In genomic region chrX:142984170-142984569, GRCm38 (mm10) we compare ENCODE assay signal across 21 mouse cellular contexts. TPM values are rescaled to one million over a fixed set of nuclear protein-coding genes. Genes with fewer than 3 reads are reported as not detected.
DNase-seq lines count a peak whose midpoint lies in the region; ATAC-seq lines count a peak whose summit lies in the region.
"Had no signal": no experiment of that assay in that cellular context is flagged by ENCODE, and none has a peak within 500 bp of the region (broad histone marks: within the 10 kb centered on the region; RNA-seq: fewer than 3 reads in every experiment).

No protein-coding gene starts in this region.

- 78% methylated on average over 3 of the region's 3 CpGs for WGBS in kidney, embryonic 15.5 days

- no peaks in the 10 kb centered on the region for H3K4me1 ChIP-seq in kidney, embryonic 15.5 days
- H3K4me1 ChIP-seq: embryonic facial prominence, embryonic 13.5 days; embryonic facial prominence, embryonic 15.5 days; forebrain, embryonic 10.5 days; forebrain, embryonic 12.5 days had no signal

- no peaks in the 10 kb centered on the region for H3K36me3 ChIP-seq in kidney, embryonic 15.5 days
- H3K36me3 ChIP-seq: embryonic facial prominence, embryonic 13.5 days; embryonic facial prominence, embryonic 15.5 days; forebrain, embryonic 10.5 days; forebrain, embryonic 12.5 days had no signal

- no peak overlapping the region for H3K4me3 ChIP-seq in kidney, embryonic 15.5 days (replicated peaks)
- H3K4me3 ChIP-seq: embryonic facial prominence, embryonic 13.5 days; embryonic facial prominence, embryonic 15.5 days; erythroblast, embryonic 14.5 days; forebrain, embryonic 10.5 days; forebrain, embryonic 12.5 days had no signal

- peak; percentile 71 for DNase-seq in MEL-GATA-1-ER (ENCODE audit: extremely low read depth, low read depth)
- DNase-seq in cerebellum, postnatal 25 days, result no peak
- DNase-seq in layer of hippocampus, adult 9-11 months, result no peak
- DNase-seq: adrenal gland, adult 2 months; adrenal gland, postnatal 10 days; adrenal gland, postnatal 25 days; cerebellum, adult 11 months; cerebellum, adult 18-20 months; cerebellum, adult 8-10 months; cerebellum, adult 9-11 months; cerebellum, postnatal 14 days; embryo, embryonic 11 days had no signal

- no peak overlapping the region for H3K9ac ChIP-seq in kidney, embryonic 15.5 days
- H3K9ac ChIP-seq: embryonic facial prominence, embryonic 13.5 days; embryonic facial prominence, embryonic 15.5 days; forebrain, embryonic 12.5 days had no signal

- no peak overlapping the region for H3K4me2 ChIP-seq in kidney, embryonic 15.5 days
- H3K4me2 ChIP-seq: embryonic facial prominence, embryonic 13.5 days; embryonic facial prominence, embryonic 15.5 days; forebrain, embryonic 12.5 days had no signal

- H3K27me3 ChIP-seq in kidney, embryonic 15.5 days, result peaks cover 31% of the 10 kb centered on the region

- H3K9me3 ChIP-seq in kidney, embryonic 15.5 days (replicated peaks), result no peaks in the 10 kb centered on the region
- H3K9me3 ChIP-seq: embryonic facial prominence, embryonic 13.5 days; embryonic facial prominence, embryonic 15.5 days; forebrain, embryonic 10.5 days; forebrain, embryonic 12.5 days had no signal

- H3K27ac ChIP-seq in kidney, embryonic 15.5 days, result no peak overlapping the region
- H3K27ac ChIP-seq: embryonic facial prominence, embryonic 13.5 days; embryonic facial prominence, embryonic 15.5 days; forebrain, embryonic 10.5 days; forebrain, embryonic 12.5 days had no signal

- ATAC-seq in granulocyte monocyte progenitor cell, adult 5-6 weeks (replicated peaks; ENCODE audit: poor library complexity, severe bottlenecking), result peak; percentile 66
- no peak for ATAC-seq in kidney, embryonic 15.5 days (replicated peaks; ENCODE audit: low FRiP score)
- ATAC-seq: forebrain, embryonic 14.5 days; forebrain, embryonic 16.5 days had no signal

RNA-seq across cellular contexts. Expression of gene Ammecr1, which starts 17.6 kb away (rescaled TPM):
- total RNA-seq in granulocyte monocyte progenitor cell, adult 5-6 weeks (2014; fragmentation: Nextera tagmentation), result 13.6 and 15.9 TPM in 2 replicates
- total RNA-seq in granulocyte monocyte progenitor cell, adult 5-6 weeks (2017), result 9.6 and 10.6 TPM in 2 replicates
- polyA plus RNA-seq in kidney, embryonic 15.5 days (2015; fragmentation: Nextera tagmentation; extraction: Ambion mirVana), result 11.3 and 12.3 TPM in 2 replicates
